Mouse (Mus musculus) kidney, embryonic 15.5 days (tissue): ENCODE measurements around the gene Gm3045. TPM values are rescaled to one million over a fixed set of nuclear protein-coding genes. Genes with fewer than 3 reads are reported as not detected.

Source experiments
- ATAC-seq: fragments of 200-750 bp; cut with Nextera tagmentation; replicated peaks from 2 replicates; pipeline ENCODE4 v1.8.0; 2017; ENCODE audit warnings: moderate TSS enrichment; ENCODE audit not compliant: low FRiP score
- H3K27ac ChIP-seq: fragments of 300-500 bp; sonication (generic); 2 replicates; pipeline ENCODE4 v1.5.1; 2015; ENCODE audit warnings: mild to moderate bottlenecking, inconsistent platforms
- H3K27me3 ChIP-seq: fragments of 300-500 bp; sonication (generic); 2 replicates; pipeline ENCODE4 v1.6.1; 2015; ENCODE audit warnings: inconsistent platforms
- H3K36me3 ChIP-seq: fragments of 300-500 bp; sonication (generic); 2 replicates; pipeline ENCODE4 v1.6.1; 2015; ENCODE audit warnings: inconsistent platforms
- H3K4me1 ChIP-seq: fragments of 300-500 bp; sonication (generic); 2 replicates; pipeline ENCODE4 v1.6.1; 2015; ENCODE audit warnings: inconsistent platforms
- H3K4me2 ChIP-seq: fragments of 300-500 bp; sonication (generic); 2 replicates; pipeline ENCODE4 v1.6.1; 2015; ENCODE audit warnings: moderate library complexity, mild to moderate bottlenecking, inconsistent platforms
- H3K4me3 ChIP-seq: fragments of 300-500 bp; sonication (generic); replicated peaks from 2 replicates; pipeline ENCODE4 v1.5.1; 2015; ENCODE audit warnings: mild to moderate bottlenecking, inconsistent platforms
- H3K9ac ChIP-seq: fragments of 300-500 bp; sonication (generic); 2 replicates; pipeline ENCODE4 v1.6.1; 2015; ENCODE audit warnings: mild to moderate bottlenecking, inconsistent platforms
- H3K9me3 ChIP-seq: fragments of 300-500 bp; sonication (generic); replicated peaks from 2 replicates; pipeline ENCODE4 v1.6.1; 2016; ENCODE audit warnings: inconsistent platforms
- WGBS: fragments of 180-500 bp; shearing (Covaris S2); methylation state at CpG from one replicate; pipeline ENCODE4 v1.1.7; 2015; ENCODE audit warnings: mixed read lengths; 5-methylcytosine and 5-hydroxymethylcytosine counted together
- polyA plus RNA-seq: library from polyadenylated mRNA; unstranded; fragments of >200 nt; fragmentation: Nextera tagmentation; extraction: Ambion mirVana; gene quantifications from 2 replicates; pipeline ENCODE4 v1.2.1, GENCODE M21; 2015

Gm3045 gene
- polyA plus RNA-seq, 1 experiment from 2014 or later = not detected

- ATAC-seq = 0 out of 2 replicates have a peak, but pooled peaks have one; percentile 31
- peak overlapping the region; percentile 27 for H3K4me2 ChIP-seq
Observed at GRCm38 (mm10) chr13:56471951-56472350, 45.6 kb downstream of the Gm3045 start.

GRCm38 (mm10) chr13:56472661-56473060 lies 46.3 kb downstream of the Gm3045 start:
- no peak for ATAC-seq
- H3K27ac ChIP-seq = no peak overlapping the region; the same call in 1 of the 2 replicates
- no peaks in the 10 kb centered on the region for H3K27me3 ChIP-seq
- H3K9me3 ChIP-seq = no peaks in the 10 kb centered on the region
- no peaks in the 10 kb centered on the region for H3K36me3 ChIP-seq
- WGBS = 90% methylated on average over 9 of the region's 9 CpGs
- no peak overlapping the region for H3K4me3 ChIP-seq
- peaks cover 24% of the 10 kb centered on the region for H3K4me1 ChIP-seq
- H3K9ac ChIP-seq = no peak overlapping the region
- no peak overlapping the region for H3K4me2 ChIP-seq

More at GRCm38 (mm10) chr13:56471951-56472350, 45.6 kb downstream of the Gm3045 start:
- no peaks in the 10 kb centered on the region for H3K27me3 ChIP-seq
- 25% methylated on average over 9 of the region's 9 CpGs for WGBS
- H3K4me1 ChIP-seq = peaks cover 19% of the 10 kb centered on the region
- H3K9ac ChIP-seq = no peak overlapping the region
- peak overlapping the region; percentile 83 for H3K27ac ChIP-seq
- H3K4me3 ChIP-seq = no peak overlapping the region
- H3K36me3 ChIP-seq = no peaks in the 10 kb centered on the region
- no peaks in the 10 kb centered on the region for H3K9me3 ChIP-seq

GRCm38 (mm10) chr13:56475363-56475762 lies 49.0 kb downstream of the Gm3045 start:
- ATAC-seq = peak; percentile 54; the same call in 1 of the 2 replicates
- H3K4me1 ChIP-seq = peaks cover 24% of the 10 kb centered on the region

GRCm38 (mm10) chr13:56476790-56477189 lies 50.4 kb downstream of the Gm3045 start:
- Histone ChIP-seq H3K9me3 (no peaks in the 10 kb centered on the region), H3K36me3 (no peaks in the 10 kb centered on the region), H3K4me3 (no peak overlapping the region), H3K4me2 (no peak overlapping the region), H3K4me1 (peaks cover 14% of the 10 kb centered on the region), H3K9ac (no peak overlapping the region), H3K27ac (no peak overlapping the region), H3K27me3 (no peaks in the 10 kb centered on the region)
- WGBS = 66% methylated on average over 5 of the region's 5 CpGs
- no peak for ATAC-seq

More at GRCm38 (mm10) chr13:56475363-56475762, 49.0 kb downstream of the Gm3045 start:
- Histone ChIP-seq H3K9me3 (no peaks in the 10 kb centered on the region), H3K27me3 (no peaks in the 10 kb centered on the region), H3K4me2 (peak overlapping the region; percentile 37; the same call in 1 of the 2 replicates), H3K27ac (no peak overlapping the region), H3K4me3 (no peak overlapping the region), H3K9ac (no peak overlapping the region), H3K36me3 (no peaks in the 10 kb centered on the region)
- WGBS = 40% methylated on average over 4 of the region's 4 CpGs

- H3K9me3 ChIP-seq = no peaks in the 10 kb centered on the region
- no peak for ATAC-seq
- no peaks in the 10 kb centered on the region for H3K36me3 ChIP-seq
- no peaks in the 10 kb centered on the region for H3K27me3 ChIP-seq
- 25% methylated on average over 6 of the region's 6 CpGs for WGBS
- H3K9ac ChIP-seq = no peak overlapping the region
- peaks cover 11% of the 10 kb centered on the region for H3K4me1 ChIP-seq
- H3K4me3 ChIP-seq = no peak overlapping the region
- no peak overlapping the region for H3K4me2 ChIP-seq
- no peak overlapping the region for H3K27ac ChIP-seq
Observed at GRCm38 (mm10) chr13:56477271-56477670, 50.9 kb downstream of the Gm3045 start.

- Histone ChIP-seq H3K4me1 (peaks cover 11% of the 10 kb centered on the region), H3K4me2 (no peak overlapping the region), H3K36me3 (no peaks in the 10 kb centered on the region), H3K9ac (no peak overlapping the region), H3K27me3 (no peaks in the 10 kb centered on the region), H3K9me3 (no peaks in the 10 kb centered on the region), H3K27ac (no peak overlapping the region), H3K4me3 (no peak overlapping the region)
- ATAC-seq = no peak
- 87% methylated on average over 6 of the region's 6 CpGs for WGBS
Observed at GRCm38 (mm10) chr13:56478027-56478426, 51.6 kb downstream of the Gm3045 start.

- Histone ChIP-seq H3K9ac (no peak within 1 kb of the TSS), H3K27me3 (no peaks in the 10 kb centered on the region), H3K9me3 (no peaks in the 10 kb centered on the region), H3K36me3 (no peaks in the 10 kb centered on the region), H3K4me2 (no peak within 1 kb of the TSS), H3K27ac (no peak within 1 kb of the TSS), H3K4me3 (no peak within 1 kb of the TSS), H3K4me1 (0 out of 2 replicates have a peak, but pooled peaks cover 3% of the 10 kb centered on the region)
- no peak for ATAC-seq
- WGBS = 84% methylated on average over 3 of the region's 3 CpGs
Observed at GRCm38 (mm10) chr13:56482146-56482545, 55.8 kb downstream of the Gm3045 start, which contains the start of gene Il9. Il9 (minus strand) TSS chr13:56482246.

Other genes with a start within 250 kb of the Gm3045 start
- gene Tifab, start 247.7 kb upstream of the Gm3045 start, polyA plus RNA-seq = 2.1 and 2.4 TPM in 2 replicates
- not detected in 2 replicates for gene Neurog1, start 174.4 kb upstream of the Gm3045 start, polyA plus RNA-seq
- gene Cxcl14, start 130.0 kb upstream of the Gm3045 start, polyA plus RNA-seq = 23.8 and 25.3 TPM in 2 replicates
- 0.45 and 0.59 TPM in 2 replicates for gene Slc25a48, start 11.8 kb downstream of the Gm3045 start, polyA plus RNA-seq
- gene Il9, start 55.7 kb downstream of the Gm3045 start, polyA plus RNA-seq = not detected in 2 replicates
- 2.1 and 2.9 TPM in 2 replicates for gene Fbxl21, start 95.9 kb downstream of the Gm3045 start, polyA plus RNA-seq
- gene Lect2, start 121.9 kb downstream of the Gm3045 start, polyA plus RNA-seq = 1.8 and 2.5 TPM in 2 replicates
- 121 and 135 TPM in 2 replicates for gene Tgfbi, start 182.9 kb downstream of the Gm3045 start, polyA plus RNA-seq